Mouse (Mus musculus) left cerebral cortex, postnatal 25 days (tissue): ENCODE data around the gene Pecr. TPM values are rescaled to one million over a fixed set of nuclear protein-coding genes. Genes with fewer than 3 reads are reported as not detected.
"Not testable (repeated sequence)": the region's sequence is repeated elsewhere in the genome, so short reads cannot be mapped to it uniquely, and the experiment has no call there.

ENCODE experiments used
- DNase-seq, 2 experiments: peaks; one replicate each; pipeline ENCODE4 v3.0.0; 2022; ENCODE audit warnings: low spot score in 2 of 2, mixed read lengths in 1 of 2
- intact Hi-C: fragments of 180-260 bp; cut with DNase I; formaldehyde crosslinking; loops from one replicate; pipeline ENCODE4 v1.15.1; 2025
- total RNA-seq, 2 experiments: library from RNA; stranded (reverse); gene quantifications; 2 replicates each; pipeline ENCODE4 v1.2.3; 2021

Gene Pecr
- total RNA-seq, 2 experiments from 2014 or later = 3.3 to 4.1 TPM

GRCm38 (mm10) chr1:72291421-72291820 lies 7.3 kb upstream of the Pecr start:
- DNase-seq = no peak
- intact Hi-C loops = no loop called here

- intact Hi-C loops = no loop called here
- no peak for DNase-seq
Measured at GRCm38 (mm10) chr1:72290896-72291295, 6.8 kb upstream of the Pecr start.

GRCm38 (mm10) chr1:72288527-72289150 lies 4.5 kb upstream of the Pecr start:
- intact Hi-C loops = no loop called here

GRCm38 (mm10) chr1:72287893-72288292 lies 3.8 kb upstream of the Pecr start:
- intact Hi-C loops = no loop called here
- no peak for DNase-seq

More at GRCm38 (mm10) chr1:72288527-72289150, 4.5 kb upstream of the Pecr start:
- DNase-seq = no peak

- DNase-seq = no peak
- intact Hi-C loops = no loop called here
Measured at GRCm38 (mm10) chr1:72286904-72287303, 2.8 kb upstream of the Pecr start.

- DNase-seq = no peak
- intact Hi-C loops = no loop called here
Measured at GRCm38 (mm10) chr1:72284539-72284938, 425 bp upstream of the Pecr start.

- intact Hi-C loops = no loop called here
- DNase-seq = no peak
Measured at GRCm38 (mm10) chr1:72282604-72283003, 1.5 kb downstream of the Pecr start.

- DNase-seq = peak in 1 of 2 experiments; percentile 58
- intact Hi-C loops = no loop called here
Measured at GRCm38 (mm10) chr1:72278085-72278484, 6.0 kb downstream of the Pecr start.

GRCm38 (mm10) chr1:72263099-72263498 lies 21.0 kb downstream of the Pecr start:
- DNase-seq = no peak
- intact Hi-C loops = no loop called here

- intact Hi-C loops = no loop called here
Measured at GRCm38 (mm10) chr1:72256381-72257256, 27.5 kb downstream of the Pecr start.

GRCm38 (mm10) chr1:72255854-72256175 lies 28.3 kb downstream of the Pecr start:
- intact Hi-C loops = no loop called here
- DNase-seq = no peak

More at GRCm38 (mm10) chr1:72256381-72257256, 27.5 kb downstream of the Pecr start:
- no peak for DNase-seq

GRCm38 (mm10) chr1:72255062-72255853 lies 28.9 kb downstream of the Pecr start:
- peak in 1 of 2 experiments; percentile 74 for DNase-seq
- intact Hi-C loops = no loop called here

GRCm38 (mm10) chr1:72254545-72255061 lies 29.5 kb downstream of the Pecr start:
- intact Hi-C loops = no loop called here
- DNase-seq = peak; percentile 86

GRCm38 (mm10) chr1:72253881-72254491 lies 30.1 kb downstream of the Pecr start:
- intact Hi-C loops = no loop called here

GRCm38 (mm10) chr1:72251806-72252205 lies 32.3 kb downstream of the Pecr start:
- intact Hi-C loops = no loop called here
- DNase-seq = no peak

More at GRCm38 (mm10) chr1:72253881-72254491, 30.1 kb downstream of the Pecr start:
- peak in 1 of 2 experiments; percentile 19 for DNase-seq

- intact Hi-C loops, DNase-seq: not testable (repeated sequence)
Measured at GRCm38 (mm10) chr1:72248226-72248737, 35.8 kb downstream of the Pecr start.

- intact Hi-C loops = no loop called here
- DNase-seq = peak in 1 of 2 experiments; percentile 69
Measured at GRCm38 (mm10) chr1:72244317-72245036, 39.6 kb downstream of the Pecr start.

- intact Hi-C loops = no loop called here
- DNase-seq = peak; percentile 96 to 97
Measured at GRCm38 (mm10) chr1:72243656-72244316, 40.3 kb downstream of the Pecr start.
